Mouse (Mus musculus) macrophage (primary cell): ENCODE results near the gene Trpm5. TPM values are rescaled to one million over a fixed set of nuclear protein-coding genes. Genes with fewer than 3 reads are reported as not detected.

Source experiments
- H3K27ac ChIP-seq: fragments of 350-480 bp; formaldehyde crosslinking; 2 replicates; pipeline ENCODE4 v1.9.0; 2021
- H3K36me3 ChIP-seq: fragments of 350-480 bp; formaldehyde crosslinking; 2 replicates; pipeline ENCODE4 v1.9.0; 2021; ENCODE audit errors: inconsistent target
- H3K4me3 ChIP-seq: fragments of 350-480 bp; formaldehyde crosslinking; 2 replicates; pipeline ENCODE4 v1.9.0; 2021; ENCODE audit errors: inconsistent target
- H3K79me2 ChIP-seq: fragments of 350-480 bp; formaldehyde crosslinking; 2 replicates; pipeline ENCODE4 v1.9.0; 2021; ENCODE audit errors: inconsistent target
- WGBS: methylation state at CpG from one replicate; pipeline ENCODE4 v1.1.7; 2026; ENCODE audit warnings: inconsistent platforms; ENCODE audit not compliant: missing documents; 5-methylcytosine and 5-hydroxymethylcytosine counted together
- polyA plus RNA-seq: library from polyadenylated mRNA; stranded (reverse); fragments of 250-400 nt; gene quantifications from 3 replicates; pipeline ENCODE4 v1.2.4, GENCODE M21; 2018; ENCODE audit warnings: inconsistent platforms

Trpm5 gene
- polyA plus RNA-seq, 1 experiment from 2014 or later: not detected

GRCm38 (mm10) chr7:143058221-143058697, 36.2 kb downstream of the Trpm5 start:
- Histone ChIP-seq H3K27ac (peak overlapping the region; percentile 86), H3K36me3 (no peaks in the 10 kb centered on the region), H3K4me3 (no peak overlapping the region), H3K79me2 (peaks cover 84% of the 10 kb centered on the region)
- 35% methylated on average over 5 of the region's 5 CpGs for WGBS

DNA sequence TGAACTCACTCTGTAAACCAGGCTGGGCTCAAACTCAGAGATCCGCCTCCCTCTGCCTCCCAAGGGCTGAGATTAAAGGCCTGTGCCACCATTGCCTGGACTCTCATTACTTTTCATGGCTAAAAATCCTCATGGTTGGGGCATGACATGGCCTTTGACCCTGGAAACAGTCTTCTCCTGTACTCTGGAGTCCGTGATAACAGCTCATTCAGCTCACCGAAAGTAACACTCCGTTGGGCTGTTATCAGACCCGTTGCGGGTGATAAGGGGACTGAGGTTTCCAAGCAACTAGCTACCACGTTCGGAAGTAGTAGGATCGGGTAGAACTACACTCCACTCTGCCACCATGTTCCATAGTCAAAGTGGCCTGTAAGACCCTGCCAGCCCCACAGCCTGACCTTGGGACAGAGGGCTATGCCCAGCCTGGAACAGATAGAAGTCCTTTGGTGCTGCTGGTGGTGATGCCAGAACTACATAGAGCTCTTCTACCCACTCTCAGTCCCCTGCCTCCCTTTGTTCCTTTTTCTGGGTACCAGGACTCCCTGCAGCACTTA, 36.7 kb downstream of the Trpm5 start:
- Histone ChIP-seq H3K36me3 (no peaks in the 10 kb centered on the region), H3K27ac (peak overlapping the region; percentile 86), H3K79me2 (peaks cover 86% of the 10 kb centered on the region), H3K4me3 (no peak overlapping the region)
- 63% methylated on average over 9 of the region's 9 CpGs for WGBS

DNA sequence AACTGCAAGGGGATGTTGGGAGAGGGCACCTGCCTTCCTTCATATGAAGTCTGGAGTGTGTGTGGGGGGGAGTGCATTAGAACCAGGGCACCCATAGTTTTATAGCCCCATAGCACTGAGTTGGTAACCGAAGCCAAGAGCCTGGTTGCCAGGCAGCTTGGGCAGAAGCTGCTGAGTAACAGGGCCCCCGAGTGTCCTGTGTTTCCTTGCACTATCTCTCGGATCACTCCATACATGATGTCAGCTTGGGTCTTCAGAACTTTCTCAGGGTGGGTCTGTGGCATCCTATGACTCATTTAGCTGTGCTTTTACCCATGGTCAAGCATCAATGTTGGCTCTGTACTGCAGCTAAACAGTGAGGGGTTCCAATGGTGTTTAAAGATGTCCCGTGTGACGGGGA, 37.4 kb downstream of the Trpm5 start:
- peak overlapping the region; percentile 86 for H3K27ac ChIP-seq
- 63% methylated on average over 5 of the region's 5 CpGs for WGBS
- H3K36me3 ChIP-seq: no peaks in the 10 kb centered on the region
- H3K79me2 ChIP-seq: peaks cover 82% of the 10 kb centered on the region
- no peak overlapping the region for H3K4me3 ChIP-seq

GRCm38 (mm10) chr7:143055499-143056186, 38.8 kb downstream of the Trpm5 start:
- Histone ChIP-seq H3K4me3 (no peak overlapping the region), H3K27ac (peak overlapping the region; percentile 44), H3K36me3 (no peaks in the 10 kb centered on the region), H3K79me2 (peaks cover 68% of the 10 kb centered on the region)
- 29% methylated on average over 9 of the region's 11 CpGs for WGBS

DNA sequence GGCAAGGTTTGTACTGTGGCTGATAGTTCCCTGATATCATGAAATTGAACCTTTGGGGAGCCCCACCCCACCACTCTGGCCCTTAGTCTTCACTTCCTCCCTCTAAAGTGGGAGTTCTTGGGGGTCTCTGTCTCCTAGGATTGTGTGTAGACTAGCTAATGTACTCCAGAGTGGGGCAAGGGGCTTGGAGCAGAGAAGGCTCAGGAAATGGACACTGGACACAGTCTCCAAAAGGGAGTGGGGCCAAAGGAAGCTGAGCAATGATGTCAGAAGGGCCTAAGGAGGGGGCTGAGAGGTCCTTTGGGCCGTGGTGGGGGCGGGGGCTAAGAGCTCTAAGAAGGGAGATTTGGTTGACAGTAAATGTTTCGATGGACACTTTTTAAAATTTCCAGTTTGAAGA, 39.4 kb downstream of the Trpm5 start:
- Histone ChIP-seq H3K27ac (peak overlapping the region; percentile 44), H3K36me3 (no peaks in the 10 kb centered on the region), H3K79me2 (peaks cover 62% of the 10 kb centered on the region), H3K4me3 (no peak overlapping the region; the same call in 1 of the 2 replicates)
- 63% methylated on average over 3 of the region's 3 CpGs for WGBS

GRCm38 (mm10) chr7:143054612-143054965, 39.9 kb downstream of the Trpm5 start:
- Histone ChIP-seq H3K36me3 (no peaks in the 10 kb centered on the region), H3K27ac (peak overlapping the region; percentile 44), H3K79me2 (peaks cover 57% of the 10 kb centered on the region), H3K4me3 (peak overlapping the region; percentile 69)
- WGBS: 61% methylated on average over 3 of the region's 3 CpGs

GRCm38 (mm10) chr7:143053961-143054611, 40.4 kb downstream of the Trpm5 start:
- Histone ChIP-seq H3K27ac (peak overlapping the region; percentile 44), H3K4me3 (peak overlapping the region; percentile 69), H3K79me2 (peaks cover 57% of the 10 kb centered on the region), H3K36me3 (no peaks in the 10 kb centered on the region)
- 41% methylated on average over 11 of the region's 11 CpGs for WGBS

DNA sequence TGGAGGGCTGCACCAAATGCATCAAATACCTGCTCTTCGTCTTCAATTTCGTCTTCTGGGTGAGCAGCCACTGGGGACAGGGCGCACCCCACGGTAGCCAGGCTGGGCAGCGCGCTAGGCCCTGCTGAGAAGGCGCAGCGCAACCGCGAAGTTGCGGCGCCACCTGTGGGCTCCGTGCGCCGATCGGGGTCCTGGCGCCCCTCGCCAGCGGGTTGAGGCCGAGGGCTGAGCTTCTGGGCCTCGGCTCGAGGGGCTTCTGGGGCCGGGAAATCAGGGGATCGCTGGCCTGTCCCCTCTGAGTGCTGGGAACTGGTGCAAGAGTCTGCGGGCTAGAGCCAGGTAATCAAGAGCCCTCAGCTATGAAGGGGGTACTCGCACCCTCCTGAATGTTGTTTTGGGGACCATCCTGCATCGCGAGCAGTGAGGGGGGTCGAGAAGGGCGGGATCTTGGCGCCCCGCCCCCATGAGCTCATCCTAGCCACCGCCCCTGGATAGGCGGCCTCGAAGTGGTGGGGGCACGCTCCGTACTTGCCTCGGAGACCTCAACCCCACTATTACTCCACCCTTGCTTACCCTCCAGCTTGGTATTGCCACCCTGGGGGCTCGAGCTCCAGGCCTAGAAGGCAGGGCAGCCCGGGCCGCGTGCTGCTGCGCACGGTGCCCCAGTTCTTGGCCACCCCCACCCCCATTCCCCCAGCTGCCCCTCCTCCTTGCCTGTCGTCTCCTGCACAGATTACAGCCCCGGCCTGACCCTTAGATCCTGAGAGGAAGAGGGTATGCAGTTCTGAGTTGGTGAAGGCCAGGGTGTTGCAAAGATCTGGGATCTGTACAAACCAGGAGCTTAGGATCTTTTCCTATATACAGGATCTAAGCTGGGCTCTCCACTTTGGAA, 41.2 kb downstream of the Trpm5 start:
- WGBS: 2% methylated on average over 46 of the region's 46 CpGs
- Histone ChIP-seq H3K4me3 (peak overlapping the region; percentile 69), H3K36me3 (no peaks in the 10 kb centered on the region), H3K27ac (peak overlapping the region; percentile 61), H3K79me2 (peaks cover 51% of the 10 kb centered on the region)

- peaks cover 45% of the 10 kb centered on the region for H3K79me2 ChIP-seq
- H3K27ac ChIP-seq: peak within 1 kb of the TSS; percentile 61
- H3K36me3 ChIP-seq: no peaks in the 10 kb centered on the region
- 1% methylated on average over 37 of the region's 37 CpGs for WGBS
- H3K4me3 ChIP-seq: peak within 1 kb of the TSS; percentile 69
These were observed 41.8 kb downstream of the Trpm5 start, which contains the start of gene Cd81 for GRCm38 (mm10) chr7:143052626-143053007. Gene Cd81 (plus strand): TSS chr7:143052739.

DNA sequence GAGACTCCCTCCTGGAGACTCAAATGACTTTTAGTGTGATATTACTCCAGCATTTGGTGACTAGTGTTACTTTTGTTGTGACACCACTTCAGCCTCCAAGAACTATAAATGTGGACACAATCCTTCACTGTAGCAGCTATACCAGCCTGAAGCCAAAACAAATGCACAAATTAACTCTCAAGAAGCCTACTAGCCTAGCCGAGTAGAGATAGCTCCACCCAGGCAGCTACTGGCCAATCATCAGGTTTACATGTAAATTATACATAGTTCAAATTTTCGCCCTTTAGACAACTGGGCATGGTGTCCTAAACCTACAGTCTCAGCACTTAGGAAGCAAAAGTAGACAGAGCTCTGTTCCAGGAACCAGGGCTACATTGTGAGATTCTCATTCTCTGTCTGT, 43.1 kb downstream of the Trpm5 start:
- H3K4me3 ChIP-seq: no peak overlapping the region
- H3K27ac ChIP-seq: no peak overlapping the region
- 73% methylated on average over 2 of the region's 2 CpGs for WGBS
- H3K79me2 ChIP-seq: peaks cover 32% of the 10 kb centered on the region
- H3K36me3 ChIP-seq: no peaks in the 10 kb centered on the region

- no peaks in the 10 kb centered on the region for H3K36me3 ChIP-seq
- no peak overlapping the region for H3K27ac ChIP-seq
- H3K4me3 ChIP-seq: no peak overlapping the region
- 96% methylated on average over 3 of the region's 3 CpGs for WGBS
- peaks cover 20% of the 10 kb centered on the region for H3K79me2 ChIP-seq
These were observed 44.3 kb downstream of the Trpm5 start for GRCm38 (mm10) chr7:143049841-143050816.

- H3K27ac ChIP-seq: no peak overlapping the region
These were observed 45.1 kb downstream of the Trpm5 start for GRCm38 (mm10) chr7:143049331-143049730.

GRCm38 (mm10) chr7:143046358-143046757, 48.1 kb downstream of the Trpm5 start:
- no peak overlapping the region for H3K4me3 ChIP-seq
- 27% methylated on average over 7 of the region's 7 CpGs for WGBS
- no peaks in the 10 kb centered on the region for H3K36me3 ChIP-seq
- H3K27ac ChIP-seq: peak overlapping the region; percentile 15; the same call in 1 of the 2 replicates
- H3K79me2 ChIP-seq: no peaks in the 10 kb centered on the region

More at GRCm38 (mm10) chr7:143049331-143049730, 45.1 kb downstream of the Trpm5 start:
- Histone ChIP-seq H3K4me3 (no peak overlapping the region), H3K79me2 (peaks cover 12% of the 10 kb centered on the region), H3K36me3 (no peaks in the 10 kb centered on the region)
- WGBS: 97% methylated on average over 3 of the region's 3 CpGs
